Mouse (Mus musculus) embryo, embryonic 10 days (tissue): ENCODE data around the gene Pou4f2.

ENCODE experiments used
- DNase-seq: peaks from one replicate; pipeline ENCODE4 v3.0.0-alpha.2; 2015; ENCODE audit warnings: low spot score

Gene Pou4f2

DNA sequence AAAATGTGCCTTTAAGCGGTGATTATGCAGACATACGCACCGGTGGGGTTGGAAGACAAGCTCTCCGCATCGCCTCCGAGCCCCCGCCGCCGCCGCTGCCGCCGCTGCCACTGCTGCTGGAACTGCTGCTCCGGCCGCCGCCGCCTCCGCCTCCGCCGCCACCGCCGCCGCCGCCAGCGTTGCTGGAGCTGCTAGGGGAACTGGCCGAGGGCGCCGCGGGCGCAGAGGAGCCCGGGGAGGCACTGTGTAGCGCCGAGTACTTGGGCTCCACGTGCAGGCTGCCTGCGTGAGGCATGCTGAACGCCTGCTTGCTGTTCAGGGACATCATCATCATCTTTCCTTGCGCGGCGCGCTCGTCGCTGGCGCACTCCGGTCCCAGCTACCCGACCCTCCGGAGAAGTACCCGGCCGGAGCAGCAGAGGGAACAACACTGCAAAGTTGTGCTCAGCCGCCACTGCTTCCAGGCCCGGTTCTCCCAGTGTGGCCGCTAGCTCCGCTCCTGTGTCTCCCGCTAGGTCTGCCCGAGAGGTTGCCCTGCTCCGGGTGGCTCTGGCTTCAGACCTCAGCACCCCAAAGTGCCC, at the start of gene Pou4f2:
Gene Pou4f2, minus strand, starts transcription at position 575 of the 581 bp plus-strand sequence.
- DNase-seq: peak; percentile 63

DNA sequence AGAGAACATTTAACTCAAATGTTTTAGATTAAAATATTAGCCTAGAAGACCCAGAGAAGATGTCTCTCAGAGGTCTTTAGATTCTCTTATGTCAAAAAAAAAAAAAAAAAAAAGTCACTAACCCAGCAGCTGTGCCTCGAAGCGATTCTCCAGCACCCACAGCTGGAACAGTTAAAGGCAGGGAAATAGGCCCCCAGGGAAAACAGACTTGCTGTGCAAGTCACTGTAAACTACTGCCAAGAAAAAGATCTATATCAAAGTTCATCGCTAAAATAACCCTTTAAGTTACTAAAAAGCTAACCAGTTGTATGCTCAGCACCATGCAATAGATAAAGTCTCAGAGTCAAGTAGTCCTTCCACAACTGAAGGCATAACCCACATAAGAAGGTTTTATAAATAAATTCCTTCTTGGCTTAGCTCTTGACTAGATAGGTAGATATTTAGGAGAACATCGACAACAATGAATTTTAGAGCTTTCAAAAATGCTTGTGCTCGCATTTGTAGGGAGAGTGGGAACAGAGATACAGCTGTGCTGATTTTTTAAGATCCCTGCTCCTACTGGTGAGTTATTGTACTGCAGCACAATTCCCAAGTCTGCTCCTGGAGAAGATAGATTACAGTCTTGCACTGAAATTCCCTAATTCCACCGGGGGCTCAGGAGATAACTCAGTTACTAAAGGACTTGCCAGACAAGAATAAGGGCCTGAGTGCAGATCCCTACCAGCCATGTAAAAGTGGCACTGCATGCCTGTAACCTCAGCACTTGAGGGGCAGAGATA, 40.8 kb upstream of the Pou4f2 start:
- peak; percentile 42 for DNase-seq

DNA sequence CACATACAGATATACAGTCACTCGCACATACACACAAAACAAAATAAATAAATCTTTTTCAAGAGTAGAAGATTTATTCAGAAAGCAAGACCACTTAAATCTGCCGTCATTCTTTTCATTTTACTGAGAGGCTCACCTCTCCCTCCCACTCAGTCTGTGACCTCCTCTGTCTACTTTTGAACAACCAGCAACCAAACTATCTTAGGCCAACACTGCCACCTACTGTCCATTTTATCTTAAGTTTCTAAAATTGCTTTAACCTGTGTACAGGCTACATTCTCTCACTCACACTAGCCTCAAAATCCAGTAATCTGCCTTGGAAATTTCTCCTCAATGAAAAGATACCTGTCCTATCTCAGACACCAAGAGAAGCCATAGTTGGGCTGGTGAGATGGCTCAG, 31.4 kb upstream of the Pou4f2 start:
- DNase-seq: peak; percentile 27

DNA sequence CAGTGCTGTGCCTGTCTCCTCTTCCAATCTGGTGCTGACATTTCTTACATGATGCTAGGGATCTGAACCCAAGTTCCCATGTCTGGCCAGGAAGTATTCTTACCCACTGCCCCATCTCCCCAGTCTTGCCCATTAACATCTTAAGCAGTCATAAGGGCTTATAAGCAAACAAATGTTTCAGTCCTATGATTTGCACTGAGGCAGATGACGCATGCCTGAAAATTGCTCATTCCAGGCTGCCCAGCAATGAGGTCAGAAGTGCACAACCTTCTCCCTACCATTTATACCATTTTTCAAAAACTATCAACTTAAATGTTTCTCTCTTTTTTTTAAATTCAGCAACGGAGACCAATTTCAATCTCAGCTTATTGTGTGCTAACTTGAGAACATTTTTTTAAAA, 27.5 kb upstream of the Pou4f2 start:
- no peak for DNase-seq

DNA sequence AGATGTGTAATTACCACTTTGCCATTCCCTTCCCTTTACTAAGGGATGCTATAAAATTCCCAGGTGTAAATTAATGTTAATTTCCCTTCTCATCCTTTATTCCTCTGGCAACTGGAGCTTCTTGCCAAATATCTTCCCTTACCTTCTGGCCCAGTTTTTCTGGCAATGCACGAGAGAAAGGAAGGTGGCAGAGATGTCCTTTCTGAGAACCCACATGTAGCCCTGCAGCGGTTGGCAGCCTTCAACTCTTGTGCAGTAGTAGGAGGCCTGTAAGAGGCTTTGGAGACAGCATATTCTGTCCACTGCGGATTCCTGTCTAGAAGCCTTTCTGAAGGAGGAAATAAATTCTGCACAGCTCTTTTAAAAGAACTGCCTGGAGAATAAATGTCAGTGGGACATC, 20.0 kb upstream of the Pou4f2 start:
- DNase-seq: no peak

DNA sequence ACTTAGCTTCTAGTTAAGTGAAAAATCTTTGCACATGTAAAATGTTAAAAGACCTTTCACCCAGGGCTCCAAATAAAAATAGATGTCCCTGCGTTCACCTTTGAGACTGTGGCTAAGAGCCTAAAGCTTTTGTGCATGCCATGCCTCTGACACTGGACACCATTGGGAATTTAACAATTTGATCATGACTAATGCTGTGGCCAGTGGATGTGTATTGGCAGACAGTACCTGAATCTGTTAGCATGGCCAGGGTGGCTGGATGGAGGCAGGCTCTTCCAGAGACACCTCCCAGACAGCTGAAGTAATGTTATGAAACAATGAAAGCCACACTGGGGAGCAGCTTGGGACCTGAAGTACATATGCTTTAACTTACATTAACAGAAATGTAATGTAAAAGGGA, 6.3 kb upstream of the Pou4f2 start:
- DNase-seq: no peak

DNA sequence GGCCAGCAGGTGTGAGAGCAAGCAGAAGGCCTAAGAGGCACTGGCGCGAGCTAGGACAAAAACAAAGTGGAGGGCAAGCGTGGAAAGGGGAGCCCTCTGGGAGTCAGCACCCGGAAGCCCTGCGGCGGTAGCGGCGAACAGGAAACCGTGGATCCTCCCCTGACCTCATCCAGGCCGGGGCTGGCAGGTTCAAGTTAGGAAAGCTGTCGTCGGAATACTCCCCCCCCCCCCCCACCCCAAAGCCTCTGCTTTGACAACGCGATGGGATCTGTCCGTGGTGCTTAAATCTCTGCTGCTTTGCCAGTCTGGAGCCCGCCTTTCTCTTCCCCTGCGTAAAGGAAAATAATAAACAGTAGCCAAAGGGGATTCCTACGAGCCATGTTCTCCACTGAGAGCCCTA, 1.7 kb upstream of the Pou4f2 start:
- peak; percentile 80 for DNase-seq

DNA sequence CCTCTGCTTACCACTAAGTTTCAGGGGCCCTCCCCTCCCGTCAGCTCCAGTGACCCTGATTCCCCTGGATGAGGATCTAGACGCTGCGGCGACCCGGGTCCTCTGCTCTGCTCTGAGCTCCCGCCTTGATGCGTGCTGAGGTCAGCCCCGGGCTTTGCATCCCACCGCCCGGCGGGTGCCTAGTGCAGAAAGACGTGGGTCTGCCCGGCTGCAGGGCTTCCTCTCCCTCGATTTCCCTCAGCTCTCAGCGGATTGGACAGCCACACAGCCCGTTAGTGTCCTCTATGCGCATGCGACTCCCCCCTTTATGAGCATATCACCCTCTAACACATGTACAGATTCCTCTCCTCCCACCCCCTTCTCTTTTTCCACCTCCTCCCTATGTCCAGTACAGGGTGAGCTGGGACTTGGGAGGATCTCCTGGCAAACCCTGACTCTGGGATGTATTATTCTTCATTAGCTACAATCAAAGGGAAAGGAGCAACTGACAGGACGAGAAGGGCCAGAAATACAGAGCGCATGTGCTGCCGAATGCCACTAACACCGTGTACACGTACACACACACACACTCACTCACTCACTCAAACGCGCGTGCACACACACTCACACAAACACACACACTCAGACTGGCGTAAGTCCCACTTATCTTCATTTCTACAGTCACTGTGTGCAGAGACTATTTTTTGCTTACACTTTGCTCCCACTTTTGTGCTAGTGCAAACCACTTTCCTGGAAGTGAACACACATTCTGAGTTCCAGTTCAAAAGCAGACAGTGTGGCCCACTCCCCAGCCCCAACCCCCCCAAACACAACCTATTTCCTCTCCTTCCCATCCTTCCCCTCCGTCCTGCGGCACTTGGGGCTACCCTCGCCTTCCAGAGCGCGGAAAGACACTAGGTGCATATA, 948 bp upstream of the Pou4f2 start:
- DNase-seq: peak; percentile 35

DNA sequence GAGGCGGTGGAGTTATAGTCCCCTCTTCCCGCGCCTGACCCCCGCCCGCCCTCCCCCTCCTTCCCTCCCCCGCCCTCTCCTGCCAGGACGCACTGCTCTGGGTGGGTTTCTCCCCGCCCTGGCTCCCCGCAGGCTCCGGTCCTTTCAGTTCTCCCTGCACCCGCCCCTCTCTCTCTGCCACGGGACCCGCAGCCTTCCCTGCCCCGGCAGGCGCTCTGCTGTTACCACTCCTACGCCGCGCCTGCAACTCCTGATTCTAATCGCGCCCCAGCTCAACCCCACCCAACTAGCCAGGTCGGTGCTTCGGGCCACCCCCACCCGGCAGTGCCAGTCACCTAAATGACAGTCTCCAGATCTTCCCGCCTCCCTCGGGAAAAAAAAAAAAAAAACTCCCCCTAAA, 216 bp upstream of the Pou4f2 start:
- no peak for DNase-seq

DNA sequence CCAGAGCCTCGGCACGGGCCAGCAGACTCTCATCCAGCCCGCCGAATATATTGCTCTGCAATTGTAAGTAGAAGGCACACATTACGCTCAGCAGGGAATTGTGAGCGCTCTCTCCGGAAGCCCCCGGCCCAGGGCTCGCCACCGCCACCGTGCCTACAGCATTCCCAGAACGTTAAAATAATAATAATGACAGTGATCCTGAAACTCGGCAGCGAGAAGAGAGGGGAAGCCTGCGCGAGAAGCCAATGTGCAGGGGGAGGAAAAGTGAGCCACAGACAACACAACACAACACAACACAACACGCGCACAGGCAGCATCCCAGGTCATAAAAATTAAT, 853 bp downstream of the Pou4f2 start:
- DNase-seq: no peak

DNA sequence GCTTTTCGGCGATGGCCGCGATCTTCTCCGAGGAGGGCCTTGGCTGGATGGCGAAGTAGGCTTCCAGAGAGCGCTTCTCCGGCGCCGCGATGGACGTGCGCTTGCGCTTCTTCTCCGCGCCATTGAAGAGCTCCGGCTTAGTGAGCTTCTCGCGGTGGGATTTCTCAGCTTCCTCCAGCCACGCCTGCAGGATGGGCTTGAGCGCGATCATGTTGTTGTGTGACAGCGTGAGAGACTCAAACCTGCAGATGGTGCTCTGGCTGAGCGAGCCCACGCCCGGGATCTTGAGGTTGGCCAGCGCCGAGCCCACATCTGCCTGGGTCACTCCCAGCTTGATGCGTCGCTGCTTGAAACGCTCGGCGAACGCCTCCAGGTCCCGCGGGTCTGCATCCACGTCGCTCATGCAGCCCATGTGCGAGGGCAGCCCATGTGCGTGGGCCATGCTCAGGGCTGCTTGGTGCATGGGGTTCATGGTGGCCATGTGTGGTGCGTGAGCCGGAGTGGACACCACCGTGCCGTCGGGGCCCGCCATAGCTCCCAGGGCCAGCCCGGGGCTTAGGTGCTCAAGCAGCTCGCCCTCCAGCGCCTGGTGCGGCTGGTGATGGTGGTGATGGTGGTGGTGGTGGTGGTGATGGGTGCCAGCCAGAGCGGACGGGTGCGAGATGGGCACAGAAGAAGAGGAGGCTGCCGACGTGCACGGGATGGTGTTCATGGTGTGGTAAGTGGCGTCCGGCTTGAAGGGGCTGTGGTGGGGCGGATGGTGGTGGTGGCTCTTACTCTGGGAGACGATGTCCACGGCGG, 1.4 kb downstream of the Pou4f2 start:
- peak; percentile 67 for DNase-seq

DNA sequence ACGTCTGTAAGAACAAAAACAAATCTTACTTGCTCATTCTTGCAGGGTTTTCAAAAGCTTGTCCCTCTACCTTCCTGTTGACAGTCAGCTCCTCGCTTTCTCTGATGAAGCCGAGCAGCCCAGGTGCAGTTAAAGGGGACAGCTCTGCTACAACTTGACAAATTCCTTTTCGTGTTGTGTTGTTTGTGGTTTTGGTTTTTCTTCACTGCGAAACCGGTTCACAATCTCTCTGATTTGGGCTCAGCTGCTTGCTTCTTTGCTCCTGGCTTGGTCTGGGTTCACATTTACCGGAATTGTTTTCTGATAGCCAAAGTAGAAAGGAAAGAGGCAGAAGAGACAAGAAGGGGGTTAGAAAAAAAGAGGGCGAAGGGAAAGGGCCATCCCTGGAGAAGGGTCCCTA, 2.1 kb downstream of the Pou4f2 start:
- no peak for DNase-seq

DNA sequence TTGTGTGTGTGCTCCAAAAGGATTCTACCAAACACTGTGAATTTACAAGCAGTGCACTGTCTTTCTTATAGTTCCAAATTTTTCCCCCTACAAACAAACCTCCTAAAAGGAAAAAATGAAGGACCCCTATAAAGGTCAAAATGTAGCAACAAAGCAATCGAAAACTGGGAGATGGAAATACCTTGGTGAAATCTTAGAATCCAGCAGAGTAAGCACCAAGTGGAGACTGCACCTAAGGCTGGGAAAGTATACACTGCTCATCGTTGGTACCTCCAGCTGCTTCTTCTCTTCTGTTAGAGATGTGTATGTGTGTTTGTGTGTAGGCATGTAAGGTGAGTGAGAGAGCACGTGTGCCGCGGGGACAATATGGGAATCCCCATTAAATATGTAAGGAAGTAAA, 3.1 kb downstream of the Pou4f2 start:
- DNase-seq: no peak

DNA sequence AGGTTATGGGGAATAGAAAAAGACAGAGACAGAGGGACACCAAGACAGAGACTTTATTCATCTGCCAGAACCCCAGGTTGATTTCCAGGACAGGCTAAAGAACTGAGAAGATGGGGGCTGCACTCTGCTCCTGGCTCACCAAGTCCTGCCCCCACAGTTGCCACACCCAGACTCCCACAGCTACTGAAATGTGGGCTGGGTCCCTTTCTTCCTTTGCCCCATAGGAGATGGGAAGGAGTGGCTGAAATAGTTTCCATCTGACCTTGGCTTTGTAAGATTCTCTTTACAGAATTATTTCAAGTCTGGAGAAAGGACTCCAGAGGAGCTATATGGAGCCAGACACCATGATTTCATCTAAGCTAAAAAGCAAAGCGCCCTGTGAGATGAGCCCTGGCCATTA, 4.0 kb downstream of the Pou4f2 start:
- no peak for DNase-seq

DNA sequence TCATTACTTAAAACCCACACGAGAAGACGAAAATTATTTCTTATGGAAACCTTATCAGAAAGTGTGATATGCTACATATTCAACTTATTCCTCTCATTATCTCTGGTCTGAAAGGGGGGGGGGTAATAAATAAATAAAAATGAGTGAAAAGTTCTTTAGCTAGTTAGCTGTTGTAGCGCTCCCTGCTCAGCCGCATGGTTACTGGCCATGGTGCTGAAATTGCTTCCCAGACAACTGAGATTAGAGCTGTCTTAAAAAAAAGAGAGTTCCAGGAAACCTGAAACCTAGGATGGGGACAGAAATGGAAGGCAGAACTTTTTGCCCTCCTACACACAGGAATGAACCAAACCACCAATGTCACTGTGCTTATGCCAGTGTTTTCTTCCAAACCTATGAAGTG, 5.1 kb downstream of the Pou4f2 start:
- DNase-seq: peak; percentile 91

DNA sequence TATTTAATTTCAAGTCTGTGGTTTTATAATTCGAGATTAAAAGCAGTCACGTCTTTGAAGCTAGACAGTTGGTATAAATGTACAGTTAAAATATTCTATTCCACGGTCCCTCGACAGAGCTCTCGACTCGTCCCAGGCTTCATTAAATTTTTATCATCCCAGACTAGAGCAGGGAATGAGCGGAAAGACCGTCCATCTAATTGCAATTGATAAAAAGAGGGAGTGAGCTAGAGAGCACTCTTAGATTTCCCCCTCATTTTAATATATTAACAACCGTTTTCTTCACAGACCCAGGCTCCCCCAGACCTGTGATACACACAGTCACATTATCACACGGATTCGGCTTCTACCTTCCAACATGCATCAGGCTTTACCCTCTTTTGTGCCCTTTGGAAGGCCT, 8.3 kb downstream of the Pou4f2 start:
- no peak for DNase-seq

DNA sequence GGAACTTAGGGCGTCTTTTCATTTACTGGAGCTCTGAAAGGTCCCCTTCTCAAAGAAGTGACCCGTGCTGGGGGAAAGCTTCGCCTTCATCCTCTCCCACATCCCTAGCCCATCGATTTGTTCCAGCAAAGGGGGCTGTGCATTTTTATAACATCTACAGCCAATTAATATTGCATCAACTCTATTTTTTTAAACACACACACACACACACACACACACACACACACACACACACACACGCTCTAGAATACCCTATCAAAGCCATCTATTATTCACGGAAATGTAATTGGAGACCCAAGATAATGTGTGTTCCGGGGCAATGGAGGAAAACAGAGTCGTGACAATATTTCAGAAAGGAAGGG, 8.7 kb downstream of the Pou4f2 start:
- no peak for DNase-seq

DNA sequence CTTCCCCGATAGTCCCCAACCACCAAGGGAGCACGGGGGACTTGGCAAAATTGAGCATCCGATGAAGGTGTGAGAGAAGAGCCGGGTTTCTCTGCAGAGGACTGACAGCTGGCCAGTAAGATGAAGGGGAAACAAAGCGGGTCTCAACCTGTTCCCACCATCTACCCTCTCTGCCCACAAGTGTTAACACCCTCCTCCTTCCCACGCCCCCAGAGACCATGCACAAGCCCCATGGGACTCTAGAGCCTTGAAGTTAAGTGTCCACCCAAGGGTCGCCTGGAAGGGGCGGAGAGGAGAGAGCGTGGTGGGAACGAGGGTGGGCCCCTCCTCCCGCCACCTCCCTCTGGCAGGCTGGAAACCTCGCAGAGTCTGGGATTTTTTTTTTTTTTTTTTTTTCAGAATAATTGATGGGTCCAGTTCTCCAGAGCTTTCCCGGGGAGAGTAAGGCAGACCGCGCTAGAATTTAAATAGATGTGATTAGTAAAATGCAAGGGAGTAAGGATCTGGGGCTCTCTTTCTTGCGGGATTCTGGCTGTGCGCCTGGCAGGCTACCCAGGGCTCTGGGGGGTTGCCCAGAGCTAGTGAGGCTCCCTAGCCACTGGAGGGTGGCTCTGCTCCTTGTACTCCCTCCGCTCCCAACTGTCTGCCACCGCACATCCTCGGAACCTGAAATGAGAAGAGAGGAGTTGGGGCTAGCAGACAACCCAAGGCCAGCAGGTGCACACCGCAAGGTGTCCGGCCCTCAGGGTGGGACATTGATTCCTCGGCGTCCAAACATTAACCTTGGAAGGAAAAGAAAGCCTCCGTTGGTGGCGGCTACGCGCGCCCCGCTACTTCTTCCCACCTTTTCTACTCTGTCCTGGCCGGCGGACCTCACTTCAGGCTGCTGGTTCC, 9.3 kb downstream of the Pou4f2 start:
- peak; percentile 9 for DNase-seq

DNA sequence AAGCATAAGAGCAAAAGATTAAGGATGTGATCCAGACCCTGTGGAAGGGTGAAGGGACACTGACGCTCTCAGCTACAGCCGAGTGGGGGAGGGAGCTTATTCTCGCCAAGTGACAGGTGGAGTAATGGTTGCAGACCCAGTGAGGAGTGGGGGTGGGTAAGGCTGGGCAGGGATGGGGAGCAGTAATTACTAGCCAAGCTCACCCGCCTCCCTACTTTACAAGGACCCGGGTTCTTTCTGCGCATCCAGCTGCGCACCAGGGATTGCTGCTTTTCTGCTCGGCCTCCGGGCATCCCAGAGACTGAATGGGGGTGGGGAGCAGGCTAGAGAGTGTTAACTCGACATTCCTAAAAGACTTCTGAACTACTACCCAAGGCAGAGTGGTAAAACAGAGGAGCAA, 10.0 kb downstream of the Pou4f2 start:
- peak; percentile 9 for DNase-seq

DNA sequence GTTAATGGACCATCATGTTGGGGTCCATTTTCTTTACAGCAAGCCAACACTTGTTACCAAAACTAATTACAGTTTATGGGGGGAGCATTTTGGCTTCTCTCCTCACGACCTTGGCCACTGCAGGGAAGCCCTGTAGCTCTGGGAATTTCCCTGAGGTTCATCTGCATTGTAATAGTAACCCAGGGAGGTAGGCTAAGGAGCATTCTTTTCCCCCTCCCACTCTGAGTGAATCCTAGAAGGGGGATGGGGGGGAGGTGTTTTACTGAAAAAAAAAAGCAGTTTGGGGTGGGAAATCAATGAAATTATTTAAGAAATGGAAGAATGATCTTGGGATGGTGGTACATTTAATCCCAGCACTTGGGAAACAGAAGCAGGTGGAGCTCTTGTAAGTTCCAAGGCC, 12.5 kb downstream of the Pou4f2 start:
- DNase-seq: no peak

DNA sequence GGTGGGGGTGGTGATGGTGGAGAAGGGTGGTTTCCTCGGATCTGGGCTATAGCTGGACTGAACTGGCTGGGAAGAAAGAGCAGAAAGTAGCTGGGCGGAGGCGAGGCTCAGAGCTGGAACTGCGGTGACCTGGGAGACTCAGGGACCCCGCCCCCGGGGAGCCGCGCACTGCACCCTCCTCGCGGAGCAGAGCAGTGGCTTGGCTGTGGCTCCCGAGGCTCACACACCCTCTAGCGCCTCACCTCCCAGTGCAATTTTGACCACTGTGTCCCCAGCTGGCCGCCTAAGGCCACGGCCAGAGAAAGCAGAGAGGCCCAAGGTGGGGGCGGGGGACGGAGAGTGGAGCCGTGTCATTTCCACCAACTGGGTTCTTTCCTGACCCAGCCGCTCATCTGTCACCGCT, 16.3 kb downstream of the Pou4f2 start:
- DNase-seq: peak; percentile 59
